ENCODE assay signal across 8 mouse cellular contexts in the genomic region with DNA sequence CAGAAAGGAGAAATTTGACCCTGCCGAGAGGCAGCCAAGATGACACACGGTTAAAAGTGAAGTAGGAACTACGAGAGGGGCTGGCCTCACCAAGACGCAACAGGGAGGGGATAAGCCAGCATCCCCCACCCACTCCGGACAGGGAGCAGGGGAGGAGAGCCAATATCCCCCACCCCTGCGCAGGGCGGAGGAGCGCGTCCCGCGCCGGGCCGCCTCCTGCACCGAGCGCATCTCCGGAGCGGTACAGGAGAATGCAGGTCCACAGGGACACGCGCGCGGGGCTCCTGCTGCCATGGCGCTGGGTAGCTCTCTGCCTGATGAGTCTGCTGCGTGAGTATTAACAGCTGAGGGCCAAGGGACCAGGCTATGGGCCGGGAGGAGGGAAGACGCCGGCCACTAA. TPM values are rescaled to one million over a fixed set of nuclear protein-coding genes. Genes with fewer than 3 reads are reported as not detected.
A peak's percentile ranks its signal among the peaks of the same experiment; 100 is the strongest.
DNase-seq lines count a peak whose midpoint lies in the region; ATAC-seq and TF ChIP-seq lines count a peak whose summit lies in the region.

Gene Cd34, plus strand, starts transcription at position 105 of the 400 bp plus-strand sequence.

- H3K4me1 ChIP-seq in embryonic facial prominence, embryonic 14.5 days (ENCODE audit: control insufficient read depth, insufficient read depth, low read length), result no peaks in the 10 kb centered on the region; the same call in 1 of the 2 replicates
- peaks cover 10% of the 10 kb centered on the region for H3K4me1 ChIP-seq in heart, embryonic 13.5 days
- 0 out of 2 replicates have a peak, but pooled peaks cover 5% of the 10 kb centered on the region for H3K4me1 ChIP-seq in kidney, postnatal 0 days (replicated peaks; ENCODE audit: insufficient read depth, low read length)
- 0 out of 2 replicates have a peak, but pooled peaks cover 9% of the 10 kb centered on the region for H3K4me1 ChIP-seq in liver, embryonic 12.5 days

- peak within 1 kb of the TSS; percentile 66 for H3K9ac ChIP-seq in embryonic facial prominence, embryonic 14.5 days (ENCODE audit: low read depth, low read length)
- peak within 1 kb of the TSS; percentile 76 for H3K9ac ChIP-seq in heart, embryonic 13.5 days
- H3K9ac ChIP-seq in kidney, postnatal 0 days (ENCODE audit: low read depth, low read length), result peak within 1 kb of the TSS; percentile 57
- H3K9ac ChIP-seq in liver, embryonic 12.5 days, result peak within 1 kb of the TSS; percentile 39

- peak within 1 kb of the TSS; percentile 52 for H3K4me3 ChIP-seq in embryonic facial prominence, embryonic 14.5 days (ENCODE audit: low read depth, low read length)
- peak within 1 kb of the TSS; percentile 57 for H3K4me3 ChIP-seq in heart, embryonic 13.5 days
- H3K4me3 ChIP-seq in kidney, postnatal 0 days (replicated peaks; ENCODE audit: low read depth, low read length), result peak within 1 kb of the TSS; percentile 42
- H3K4me3 ChIP-seq in liver, embryonic 12.5 days, result peak within 1 kb of the TSS; percentile 47

- under 1% methylated on average over 16 of the region's 26 CpGs for WGBS in embryonic facial prominence, embryonic 14.5 days
- under 1% methylated on average over 26 of the region's 26 CpGs for WGBS in heart, embryonic 13.5 days
- 1% methylated on average over 26 of the region's 26 CpGs for WGBS in kidney, postnatal 0 days
- WGBS in liver, embryonic 12.5 days (ENCODE audit: insufficient replicate concordance), result under 1% methylated on average over 26 of the region's 26 CpGs

- H3K9me3 ChIP-seq in embryonic facial prominence, embryonic 14.5 days (ENCODE audit: control insufficient read depth, low read length), result no peaks in the 10 kb centered on the region
- H3K9me3 ChIP-seq in heart, embryonic 13.5 days, result no peaks in the 10 kb centered on the region
- H3K9me3 ChIP-seq in kidney, postnatal 0 days (replicated peaks; ENCODE audit: low read length), result no peaks in the 10 kb centered on the region
- H3K9me3 ChIP-seq in liver, embryonic 12.5 days (replicated peaks), result no peaks in the 10 kb centered on the region

- no peak for TF ChIP-seq CTCF in kidney, postnatal 0 days (IDR thresholded peaks at IDR 0.05; ENCODE audit: low read depth)

- H3K36me3 ChIP-seq in embryonic facial prominence, embryonic 14.5 days (ENCODE audit: control insufficient read depth, insufficient read depth, low read length), result no peaks in the 10 kb centered on the region
- H3K36me3 ChIP-seq in heart, embryonic 13.5 days, result no peaks in the 10 kb centered on the region
- no peaks in the 10 kb centered on the region for H3K36me3 ChIP-seq in kidney, postnatal 0 days (ENCODE audit: insufficient read depth, low read length)
- no peaks in the 10 kb centered on the region for H3K36me3 ChIP-seq in liver, embryonic 12.5 days

- H3K27me3 ChIP-seq in embryonic facial prominence, embryonic 14.5 days (replicated peaks; ENCODE audit: control insufficient read depth, insufficient read depth, low read length), result no peaks in the 10 kb centered on the region
- H3K27me3 ChIP-seq in heart, embryonic 13.5 days (replicated peaks), result peaks cover 18% of the 10 kb centered on the region
- H3K27me3 ChIP-seq in kidney, postnatal 0 days (ENCODE audit: insufficient read depth, low read length), result 0 out of 2 replicates have a peak, but pooled peaks cover 3% of the 10 kb centered on the region
- H3K27me3 ChIP-seq in liver, embryonic 12.5 days (replicated peaks), result peaks cover 22% of the 10 kb centered on the region

- peak; percentile 21 to 34 for DNase-seq in cerebellum, postnatal 25 days
- no peak for DNase-seq in cerebellum, adult 9-11 months
- DNase-seq in embryonic facial prominence, embryonic 14.5 days (ENCODE audit: low spot score), result peak; percentile 85
- DNase-seq in kidney, postnatal 0 days (ENCODE audit: low spot score), result peak; percentile 61
- DNase-seq in urinary bladder, postnatal 36 days (ENCODE audit: low spot score in 2 of 2), result peak; percentile 60 to 79

- H3K27ac ChIP-seq in embryonic facial prominence, embryonic 14.5 days (replicated peaks; ENCODE audit: low read depth, low read length), result 0 out of 2 replicates have a peak within 1 kb of the TSS, but pooled peaks have one; percentile 4
- peak within 1 kb of the TSS; percentile 76 for H3K27ac ChIP-seq in heart, embryonic 13.5 days (replicated peaks)
- peak within 1 kb of the TSS; percentile 60 for H3K27ac ChIP-seq in kidney, postnatal 0 days
- H3K27ac ChIP-seq in liver, embryonic 12.5 days, result no peak within 1 kb of the TSS

- peak within 1 kb of the TSS; percentile 80 for H3K4me2 ChIP-seq in embryonic facial prominence, embryonic 14.5 days (ENCODE audit: low read depth, low read length)
- H3K4me2 ChIP-seq in heart, embryonic 13.5 days, result peak within 1 kb of the TSS; percentile 74
- H3K4me2 ChIP-seq in kidney, postnatal 0 days (ENCODE audit: low read length), result peak within 1 kb of the TSS; percentile 75
- H3K4me2 ChIP-seq in liver, embryonic 12.5 days, result peak within 1 kb of the TSS; percentile 56

- ATAC-seq in embryonic facial prominence, embryonic 14.5 days (ENCODE audit: low read depth), result peak; percentile 95
- peak; percentile 63; the same call in 1 of the 2 replicates for ATAC-seq in heart, embryonic 13.5 days (ENCODE audit: extremely low read depth, insufficient number of reproducible peaks, low FRiP score, low TSS enrichment)
- 0 out of 2 replicates have a peak, but pooled peaks have one; percentile 59 for ATAC-seq in kidney, postnatal 0 days (replicated peaks; ENCODE audit: low FRiP score, low read depth)
- ATAC-seq in liver, embryonic 12.5 days, result peak; percentile 64
- ATAC-seq in monocyte, adult 5-6 weeks (replicated peaks; ENCODE audit: insufficient number of reproducible peaks, low FRiP score, low TSS enrichment, poor library complexity, severe bottlenecking), result 0 out of 2 replicates have a peak, but pooled peaks have one; percentile 30

RNA-seq across cellular contexts. Expression of gene Cd34, which starts in this region (rescaled TPM):
- polyA plus RNA-seq in embryonic facial prominence, embryonic 14.5 days (2014; fragmentation: Nextera tagmentation; extraction: Ambion mirVana), result 132 and 137 TPM in 2 replicates
- 84.7 and 88.1 TPM in 2 replicates for polyA plus RNA-seq in heart, embryonic 13.5 days (2015; fragmentation: Nextera tagmentation; extraction: Ambion mirVana)
- 84.6 and 91.2 TPM in 2 replicates for polyA plus RNA-seq in kidney, postnatal 0 days (2015; fragmentation: Nextera tagmentation; extraction: Ambion mirVana)
- 26.6 and 28.3 TPM in 2 replicates for polyA plus RNA-seq in liver, embryonic 12.5 days (2016; fragmentation: Nextera tagmentation; extraction: Ambion mirVana)
- 0.48 to 0.87 TPM (median 0.53 TPM) in 3 replicates for total RNA-seq in monocyte, adult 5-6 weeks (2017)

Comparison
In these comparisons a context has a peak if more than half of its experiments do, and no peak if none do; other contexts are left out.
1. Peak in ATAC-seq in monocyte, adult 5-6 weeks; RNA of the gene not detected or under 1 TPM.
2. ATAC-seq: peak in every context shown above with its lines; median percentile 95 in embryonic facial prominence, embryonic 14.5 days; 64 in liver, embryonic 12.5 days; 63 in heart, embryonic 13.5 days; 59 in kidney, postnatal 0 days; 30 in monocyte, adult 5-6 weeks.